Mouse (Mus musculus) olfactory bulb, adult 2 months (tissue): ENCODE results near the gene Nlrp2.

Experiments used
- CTCF ChIP-seq: fragments of 200-500 bp; IDR thresholded peaks from 2 replicates; pipeline ENCODE4 v1.5.1; 2012; ENCODE audit warnings: low read depth, mild to moderate bottlenecking, low read length, moderate library complexity; ENCODE audit not compliant: insufficient read depth
- POLR2A ChIP-seq: fragments of 200-500 bp; IDR thresholded peaks from 2 replicates; pipeline ENCODE4 v1.6.1; 2012; ENCODE audit warnings: mild to moderate bottlenecking, low read depth, low read length, moderate library complexity; ENCODE audit not compliant: insufficient read depth

DNA sequence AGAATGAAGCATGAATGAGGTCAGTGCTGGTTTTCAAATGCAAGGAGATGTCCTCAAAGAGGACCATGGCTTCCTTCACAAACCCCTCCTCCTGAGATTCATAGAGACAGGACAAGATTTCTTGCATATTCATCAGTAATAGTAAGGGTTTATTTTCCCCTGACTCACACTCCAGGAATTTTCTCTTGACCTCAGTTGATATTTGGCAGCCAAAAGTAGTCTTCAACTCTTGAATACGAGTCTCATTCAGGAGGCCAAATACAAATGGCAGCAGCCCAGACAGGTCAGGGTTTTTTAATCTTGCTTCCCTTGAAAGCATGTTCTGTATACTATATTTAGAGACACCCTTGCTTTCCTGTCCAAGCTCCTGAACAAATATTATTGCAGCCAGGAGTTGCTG is 23.3 kb downstream of the Nlrp2 start:
- TF ChIP-seq CTCF (no peak), POLR2A (no peak)
